Mouse (Mus musculus) right cerebral cortex, adult 18-20 months (tissue): ENCODE measurements at regions not wholly inside any gene's neighbourhood (a gene's known extent, or its start where the extent isn't known, plus 50 kb on each side); places are given as distances from the start of the nearest gene placed in this dataset.

ENCODE experiments used
- DNase-seq: peaks from one replicate; pipeline ENCODE4 v3.0.0; 2022; ENCODE audit warnings: mixed read lengths

DNA sequence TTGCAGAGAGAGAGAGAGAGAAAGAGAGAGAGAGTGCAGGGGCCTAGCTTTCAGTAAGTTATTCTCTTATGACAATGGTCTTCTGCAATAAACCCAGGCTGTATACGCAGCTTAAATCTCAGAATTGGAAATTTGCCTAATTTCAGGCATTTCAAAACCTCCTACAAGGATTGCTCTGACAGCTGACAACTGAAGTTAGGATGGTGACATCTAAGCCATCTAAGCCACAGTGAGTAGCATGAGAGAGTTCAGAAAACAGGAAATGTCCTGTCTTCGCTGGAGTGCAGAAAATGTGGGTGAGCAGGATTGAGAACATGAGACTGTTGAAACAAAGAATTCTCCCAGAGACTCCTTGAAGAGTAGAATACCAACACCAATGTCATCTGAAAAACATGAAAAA, 56.8 kb downstream of the Fam110c start:
- DNase-seq, result no peak

DNA sequence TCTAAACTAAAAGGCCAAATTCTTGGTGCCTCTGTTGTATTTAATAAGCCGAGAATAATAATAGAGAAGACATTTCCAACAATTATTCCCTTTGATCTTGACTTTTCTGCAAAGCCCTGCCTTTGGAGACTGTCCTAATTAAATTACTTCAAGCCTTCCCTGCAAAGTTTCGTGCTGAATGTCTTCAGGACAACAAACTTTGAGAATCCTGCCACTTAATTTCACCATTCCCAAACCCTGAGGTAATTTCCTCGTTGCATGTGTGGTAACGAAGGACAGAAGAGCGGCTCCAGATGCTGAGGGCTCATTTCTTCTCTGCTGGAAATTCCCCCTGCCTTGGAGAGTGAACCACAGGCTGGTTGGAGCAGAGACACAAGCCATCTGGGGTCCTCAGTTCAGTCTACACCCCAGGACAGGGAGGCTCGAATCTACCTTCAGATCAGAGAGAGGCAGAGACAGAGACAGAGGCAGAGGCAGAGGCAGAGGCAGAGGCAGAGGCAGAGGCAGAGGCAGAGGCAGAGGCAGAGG, 60.9 kb downstream of the Fam110c start:
- DNase-seq, result no peak

DNA sequence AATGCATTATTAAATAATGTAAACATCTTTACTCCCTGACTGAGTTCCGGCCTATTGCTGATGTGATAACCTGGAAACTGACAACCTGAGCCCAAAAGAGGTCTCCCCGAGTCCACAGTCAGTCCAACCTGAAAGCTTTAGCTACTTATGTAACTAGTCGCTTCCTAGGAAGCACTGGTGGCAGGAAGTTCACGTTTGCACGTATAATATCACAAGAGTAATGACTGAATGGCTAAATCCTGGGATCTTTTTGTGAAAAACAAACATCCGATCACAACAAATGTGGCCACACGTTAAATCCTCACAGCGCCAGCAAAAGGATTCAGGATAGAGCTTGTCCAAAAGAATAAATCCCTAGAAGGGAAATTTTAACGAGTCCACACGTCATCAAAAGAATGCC, 62.7 kb downstream of the Fam110c start:
- DNase-seq, result no peak

DNA sequence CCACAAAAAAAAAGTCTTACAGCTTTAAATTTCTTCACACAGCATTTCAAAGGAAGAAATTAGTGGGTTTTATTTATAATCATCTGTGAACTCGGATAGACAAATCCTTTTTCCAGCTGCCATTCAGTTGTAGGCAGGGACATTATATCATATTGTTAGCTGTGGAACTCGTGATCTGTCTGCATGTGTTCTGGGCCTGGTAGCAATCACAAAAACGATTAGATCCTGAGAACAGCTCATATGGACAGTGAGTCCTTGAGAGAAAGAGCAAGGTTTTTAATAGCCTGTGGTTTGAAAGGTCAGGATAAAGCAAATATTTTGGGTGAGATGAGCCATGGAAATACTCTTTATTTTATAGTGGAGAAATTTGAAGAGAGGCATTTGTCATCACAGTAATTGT, 63.2 kb downstream of the Fam110c start:
- DNase-seq, result no peak

DNA sequence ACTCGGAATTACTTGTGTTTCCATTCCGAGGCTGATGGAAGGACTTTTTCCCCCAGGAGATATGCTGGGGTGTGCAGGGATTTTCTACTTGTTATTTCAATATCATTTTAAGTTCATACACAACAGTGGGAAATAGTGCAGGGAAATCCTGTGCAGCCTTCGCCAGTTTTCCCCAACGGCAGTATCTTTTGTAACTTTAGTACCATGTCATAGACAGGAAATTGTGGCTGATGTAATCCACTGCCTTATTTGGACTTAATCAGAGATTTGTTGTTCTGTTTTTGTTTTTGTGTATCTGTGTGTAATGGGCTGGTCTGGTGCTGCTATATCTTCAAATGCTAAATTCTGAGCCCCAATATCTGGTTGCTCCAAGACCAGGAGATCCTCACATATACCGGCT, 63.8 kb downstream of the Fam110c start:
- DNase-seq, result no peak

DNA sequence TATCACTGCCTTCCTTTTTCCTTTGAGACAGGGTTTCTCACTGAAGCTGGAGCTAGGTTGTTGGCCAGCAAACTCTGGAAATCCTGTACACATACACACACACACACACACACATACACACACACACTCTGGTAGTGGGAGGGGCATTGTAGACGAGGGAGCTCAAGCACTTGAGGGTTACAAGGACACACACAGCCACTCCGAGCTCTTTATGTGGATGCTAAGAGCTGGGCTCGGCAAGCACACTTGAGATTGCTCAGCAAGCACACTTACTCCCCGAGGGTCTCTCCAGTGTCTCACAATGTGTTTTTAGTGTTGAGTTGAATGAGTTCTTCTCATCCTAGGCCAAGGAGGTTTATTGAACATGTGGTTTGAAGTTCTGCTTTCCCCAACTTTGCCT, 66.2 kb downstream of the Fam110c start:
- no peak for DNase-seq

DNA sequence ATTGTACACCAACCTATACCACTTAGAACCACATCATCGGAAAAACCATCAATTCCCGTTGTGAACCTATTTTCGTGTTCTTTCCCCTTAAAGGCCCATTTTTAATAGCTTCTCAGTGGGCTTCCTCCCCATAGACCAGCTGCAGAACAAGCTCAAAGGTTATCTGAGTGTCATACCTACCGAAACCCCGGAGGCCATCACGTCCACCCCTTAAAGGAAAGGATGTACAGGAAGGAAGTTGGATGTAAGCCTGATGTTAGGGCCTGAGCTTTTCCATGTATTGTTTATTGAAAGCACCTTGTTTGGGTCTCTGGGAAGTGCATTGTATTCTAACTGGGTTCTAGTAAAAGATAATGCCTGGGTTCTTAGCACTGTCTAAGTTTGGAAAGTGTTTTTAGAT, 69.6 kb downstream of the Fam110c start:
- no peak for DNase-seq

DNA sequence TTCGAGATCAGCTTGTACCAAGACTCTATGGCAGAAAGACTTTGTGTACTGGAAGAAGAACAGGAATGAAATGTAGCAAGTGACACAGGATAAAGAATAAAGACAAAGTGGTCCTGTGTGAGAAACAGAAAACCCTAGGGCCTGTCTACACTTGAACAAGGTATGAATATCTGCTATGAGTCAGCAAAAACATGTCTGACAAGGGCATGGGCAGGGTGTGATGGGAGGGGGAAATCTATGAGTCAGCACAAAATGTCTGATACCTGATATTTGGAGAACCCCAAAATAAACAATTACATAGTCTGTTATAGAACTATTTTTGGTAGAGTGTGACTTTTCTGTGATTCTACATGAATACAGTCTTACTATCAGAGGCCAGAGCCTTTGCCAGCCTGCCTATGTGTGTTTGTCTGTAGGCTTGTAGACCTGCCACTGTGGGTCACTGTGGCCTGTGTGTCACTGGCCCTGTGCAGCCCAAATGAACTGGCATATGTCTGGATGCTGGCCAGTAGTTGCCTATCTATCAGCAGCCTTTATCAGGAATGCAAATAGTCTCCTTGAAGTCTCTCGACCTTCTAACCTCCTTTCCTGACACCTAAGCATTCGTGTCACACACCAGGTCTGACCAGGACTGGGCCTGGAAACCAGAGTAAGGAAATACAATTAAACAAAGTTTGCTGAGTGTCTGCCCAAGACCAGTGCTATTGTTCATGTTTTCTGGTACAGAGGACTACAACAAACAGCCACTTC, 71.5 kb downstream of the Fam110c start:
- DNase-seq, result no peak

DNA sequence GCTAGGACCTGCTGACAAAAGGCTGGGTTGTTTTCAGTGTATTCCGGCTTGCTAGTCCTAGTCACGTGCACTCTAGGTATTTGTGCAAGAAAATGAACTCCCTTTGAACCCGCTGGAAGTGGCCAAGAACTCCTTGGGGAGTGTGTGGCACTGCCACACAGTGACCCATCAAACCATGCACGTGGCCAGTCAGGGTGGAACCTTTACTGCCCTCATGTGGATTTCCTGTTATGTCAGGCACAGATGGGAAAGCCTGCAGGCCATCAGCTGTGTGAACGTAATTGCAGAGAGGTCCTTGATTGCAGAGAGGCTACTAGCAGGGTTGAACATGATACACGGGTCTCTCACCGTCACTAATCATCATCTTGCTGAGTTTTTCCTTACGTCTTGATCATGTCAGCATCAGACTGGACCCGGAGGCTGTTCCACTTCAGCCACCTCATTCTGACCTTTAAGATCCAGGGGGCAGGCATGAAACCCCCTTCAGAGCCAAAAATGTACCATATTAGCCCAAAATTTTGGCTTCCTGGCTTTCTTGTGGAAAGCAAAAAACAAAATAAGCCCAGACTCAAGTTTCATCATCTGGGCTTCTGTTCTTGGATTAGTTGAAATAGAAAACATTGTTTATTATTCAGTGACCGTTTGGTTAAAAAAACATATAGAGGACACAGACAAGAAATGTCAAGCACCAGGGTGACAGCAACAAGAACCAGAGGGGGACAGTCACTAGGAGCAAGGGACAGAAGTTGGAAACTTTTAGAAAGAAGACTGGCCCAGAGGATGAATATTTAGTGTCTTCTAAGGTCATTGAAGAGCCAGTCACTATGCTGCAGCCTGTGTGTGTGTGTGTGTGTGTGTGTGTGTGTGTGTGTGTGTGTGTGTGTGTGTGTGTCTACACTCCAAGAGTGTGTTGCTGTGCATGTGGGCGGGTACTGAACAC, 75.0 kb downstream of the Fam110c start:
- DNase-seq, result no peak

DNA sequence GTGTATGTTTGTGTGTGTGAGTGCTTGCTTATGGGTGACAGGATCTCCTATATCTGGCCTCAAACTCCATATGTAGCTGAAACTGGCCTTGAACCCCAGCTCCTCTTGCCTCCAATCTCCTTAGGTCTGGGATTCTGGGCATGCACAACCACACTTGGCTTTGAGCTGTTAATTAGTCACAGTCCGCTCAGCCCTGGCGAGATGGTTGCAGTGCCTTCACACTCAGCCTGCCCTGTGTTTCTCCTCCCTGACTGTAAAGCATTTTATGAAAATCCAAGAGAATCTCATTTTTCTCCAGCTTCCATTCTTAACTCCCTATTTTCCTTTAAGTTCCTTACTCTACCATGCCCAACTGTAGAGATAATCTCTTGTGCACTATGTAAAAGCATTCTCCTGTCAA, 80.1 kb downstream of the Fam110c start:
- no peak for DNase-seq

DNA sequence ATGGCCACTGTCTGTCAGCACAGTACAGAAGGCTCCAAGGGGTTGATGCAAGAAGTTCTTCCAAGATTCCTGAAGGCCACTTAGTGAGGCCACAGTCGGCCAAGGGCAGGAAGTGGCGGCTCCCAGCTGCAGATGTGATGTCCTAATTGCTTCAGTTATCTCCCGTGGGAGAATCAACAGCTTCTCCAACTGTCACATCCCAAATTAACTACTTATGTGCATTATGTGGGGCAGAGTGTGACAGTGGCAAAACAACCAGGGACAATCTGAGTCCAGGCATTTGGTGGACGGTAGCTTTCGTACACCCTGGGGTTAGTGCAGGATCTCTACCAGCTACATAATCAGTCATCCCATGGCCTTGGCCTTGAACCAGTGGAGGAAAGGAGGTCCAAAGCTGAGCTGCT, 80.9 kb downstream of the Fam110c start:
- DNase-seq, result no peak

DNA sequence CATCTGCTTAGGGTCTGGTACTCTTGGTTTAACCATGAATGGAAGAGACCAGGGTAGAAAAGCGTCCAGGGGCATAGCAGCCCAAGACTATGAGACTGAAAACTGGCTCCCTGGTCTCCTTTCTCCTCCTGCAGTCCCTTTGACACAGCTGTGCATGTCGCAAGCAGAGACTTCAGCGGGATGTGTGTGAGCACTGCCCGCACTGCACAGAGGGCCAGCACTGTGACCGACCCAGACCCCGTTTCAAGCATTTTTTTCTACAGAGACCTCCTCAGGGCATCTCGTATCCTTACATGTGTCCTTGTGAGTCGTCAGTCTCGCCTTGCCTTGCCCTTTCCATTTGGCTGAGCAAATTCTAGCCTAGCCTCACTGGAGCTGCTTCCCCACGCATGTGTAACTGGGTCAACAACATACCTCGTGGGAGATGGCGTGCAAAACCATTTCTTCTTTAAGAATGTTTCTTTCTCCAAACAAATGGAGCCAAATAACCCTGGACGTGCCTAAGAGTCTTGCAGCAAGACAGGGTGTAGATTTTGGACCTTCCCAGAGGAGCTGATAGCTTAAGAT, 82.6 kb downstream of the Fam110c start:
- DNase-seq, result no peak

DNA sequence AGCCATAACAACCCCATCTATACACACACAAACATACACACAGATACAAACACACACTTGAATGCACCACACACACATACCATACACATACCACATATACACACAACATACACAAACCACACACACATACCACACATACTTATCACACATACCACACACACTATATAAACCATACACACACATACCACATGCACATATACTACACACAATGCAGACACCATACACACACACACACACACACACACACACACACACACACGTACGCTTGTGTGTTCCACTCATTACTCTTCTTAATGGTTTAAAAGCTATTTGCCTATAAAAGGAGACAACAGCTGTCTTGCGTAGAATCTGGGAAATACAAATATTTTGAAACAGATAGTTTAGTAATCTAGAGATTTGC, 83.1 kb upstream of the Gm6993 start:
- DNase-seq, result no peak

DNA sequence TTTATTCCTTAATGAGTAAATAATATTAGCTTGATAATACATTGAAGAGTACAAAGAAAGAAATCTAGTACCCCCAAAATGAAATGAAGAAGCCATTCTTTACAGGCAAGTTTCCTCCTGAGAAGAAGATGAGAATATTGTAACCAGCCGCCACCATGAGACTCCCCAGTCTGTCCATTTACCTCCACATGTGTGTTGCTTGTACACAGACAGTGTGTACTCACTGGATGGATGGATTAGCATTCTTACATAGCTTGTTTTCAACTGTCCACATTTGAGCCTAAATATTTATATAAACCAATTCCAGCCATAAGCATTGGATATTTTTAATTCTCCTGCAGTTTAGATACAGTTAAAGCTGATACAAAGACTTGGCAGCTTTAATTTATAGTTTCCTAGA, 82.7 kb upstream of the Gm6993 start:
- no peak for DNase-seq

DNA sequence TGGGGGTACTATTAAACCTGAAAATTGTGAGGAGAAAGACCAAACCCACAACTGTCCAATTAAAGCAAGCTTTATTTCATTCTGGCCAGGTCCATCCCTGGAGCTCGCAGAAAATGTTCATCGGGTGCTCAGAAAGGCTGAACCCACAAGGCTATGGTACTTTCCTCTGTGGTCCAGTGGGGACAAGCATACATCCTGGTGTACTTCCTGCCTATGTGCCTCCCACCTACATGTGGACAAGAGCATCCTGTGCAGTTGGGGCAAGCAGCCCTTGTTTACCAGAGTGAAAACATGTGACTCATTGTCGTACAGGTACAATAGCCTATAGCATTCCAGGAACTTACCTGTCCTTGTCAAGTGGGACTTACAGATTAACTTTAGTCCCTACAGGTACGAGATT, 81.7 kb upstream of the Gm6993 start:
- DNase-seq, result no peak

DNA sequence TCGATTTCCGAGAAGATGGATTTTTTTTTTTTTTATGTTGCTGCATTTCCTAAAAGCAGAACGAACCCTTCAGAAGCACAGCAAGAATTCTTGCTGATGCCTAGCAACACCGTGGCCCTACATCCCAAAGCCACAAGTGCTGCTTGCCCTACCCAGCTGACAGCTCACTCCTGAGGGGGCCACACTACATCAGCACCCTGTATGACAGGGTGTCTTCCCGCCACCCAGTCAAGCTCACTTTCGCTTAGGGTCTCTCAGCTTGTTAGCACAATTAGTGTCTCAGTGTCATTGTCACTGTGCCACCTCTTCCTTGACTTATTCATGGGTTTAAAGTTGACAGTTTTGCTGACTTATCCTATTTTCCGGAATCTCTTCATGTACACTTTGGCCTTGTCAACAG, 81.2 kb upstream of the Gm6993 start:
- no peak for DNase-seq

DNA sequence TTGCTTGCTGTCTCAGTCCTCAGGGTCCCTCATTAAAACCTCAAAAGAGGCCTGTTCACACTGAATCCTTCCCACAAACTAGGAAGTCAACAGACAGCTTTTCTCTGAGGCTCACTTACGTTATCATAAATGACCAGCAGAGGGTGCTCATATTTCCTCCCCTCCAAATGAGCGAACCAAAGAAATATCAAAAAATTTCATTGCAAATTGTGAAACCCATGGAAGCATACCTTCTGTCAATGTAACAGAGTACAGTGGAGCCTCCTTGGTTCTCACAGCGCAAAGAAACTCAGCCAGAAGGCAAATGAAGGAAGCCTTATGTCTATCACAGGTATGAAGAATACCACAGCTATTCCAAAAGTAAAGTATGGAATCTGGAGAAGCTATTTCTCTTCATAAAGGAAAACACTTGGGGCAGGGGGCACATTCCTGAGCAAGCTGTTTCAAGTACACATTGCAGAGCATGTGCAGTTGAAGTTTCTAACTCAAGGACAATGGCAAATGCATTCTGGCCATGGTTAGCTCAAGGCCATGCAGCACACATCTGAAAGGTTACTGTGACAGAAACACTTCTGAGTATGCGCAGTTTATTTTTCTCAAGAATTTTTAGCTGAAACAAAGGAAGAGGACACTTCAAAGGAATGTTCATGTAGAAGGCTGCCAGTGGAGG, 72.2 kb upstream of the Gm6993 start:
- DNase-seq, result peak; percentile 34

DNA sequence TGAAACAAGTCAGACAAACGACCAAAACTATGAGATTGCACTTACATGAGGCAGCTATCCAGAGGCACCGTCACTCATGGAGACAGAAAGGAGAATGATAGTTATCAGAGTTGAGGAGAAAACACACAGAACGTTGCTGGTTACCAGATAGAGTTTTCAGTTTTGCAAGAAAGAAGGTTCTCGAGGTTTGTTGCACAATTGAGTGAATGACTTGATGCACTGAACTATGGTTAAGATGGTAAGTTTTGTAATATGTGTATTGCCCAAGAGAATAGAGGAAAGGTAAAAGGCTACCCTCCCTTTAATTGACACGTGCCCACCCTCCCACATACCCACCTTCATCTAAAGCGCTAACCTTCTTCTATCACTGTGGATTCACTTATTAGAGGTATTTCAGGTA, 70.5 kb upstream of the Gm6993 start:
- DNase-seq, result no peak

DNA sequence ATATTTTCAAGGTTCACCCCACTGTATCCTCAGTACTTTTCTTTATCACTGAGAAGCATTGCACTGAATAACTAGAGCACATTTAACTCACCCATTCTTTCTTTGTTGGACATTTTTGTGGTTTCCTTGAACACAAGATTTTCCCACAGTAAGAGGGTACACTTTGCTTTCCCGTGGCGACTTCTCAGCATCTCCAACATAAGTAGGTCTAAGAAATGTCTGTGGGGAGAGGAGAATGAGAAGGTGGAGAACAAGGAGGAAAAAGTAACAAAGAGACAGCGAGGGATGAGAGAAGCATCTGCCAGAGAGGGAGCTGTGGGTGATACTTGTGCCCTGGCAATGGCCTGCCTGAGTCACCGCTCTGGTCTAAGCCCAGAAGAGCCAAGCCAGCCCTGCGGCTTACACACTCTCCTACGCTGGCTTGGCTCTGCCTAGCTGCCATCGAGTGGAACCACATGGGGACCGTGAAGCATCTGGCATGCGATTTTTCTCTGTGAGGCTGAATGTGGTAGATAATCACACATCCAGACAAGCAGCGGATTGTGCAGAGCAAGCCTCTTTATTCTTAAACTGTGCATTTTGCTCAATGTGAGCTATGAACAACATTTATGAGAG, 69.9 kb upstream of the Gm6993 start:
- DNase-seq, result peak; percentile 90

DNA sequence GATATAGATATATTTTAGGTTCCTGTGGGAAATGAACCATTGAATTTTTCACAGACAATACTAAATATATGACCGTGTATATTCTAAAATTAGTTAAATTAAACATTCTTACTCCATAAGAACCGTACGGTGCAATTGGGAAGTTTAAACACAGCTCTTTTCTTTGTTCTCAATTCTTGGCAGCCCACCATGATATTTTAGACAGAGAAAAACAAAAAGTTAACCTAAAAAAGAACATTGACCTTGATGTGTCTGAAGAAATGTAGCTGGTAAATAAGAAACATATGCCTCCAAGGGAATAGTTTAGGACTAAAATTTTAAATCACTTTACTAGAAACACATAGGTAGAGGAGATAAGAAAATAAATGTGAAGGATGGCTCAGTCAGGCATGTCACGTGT, 68.6 kb upstream of the Gm6993 start:
- no peak for DNase-seq

DNA sequence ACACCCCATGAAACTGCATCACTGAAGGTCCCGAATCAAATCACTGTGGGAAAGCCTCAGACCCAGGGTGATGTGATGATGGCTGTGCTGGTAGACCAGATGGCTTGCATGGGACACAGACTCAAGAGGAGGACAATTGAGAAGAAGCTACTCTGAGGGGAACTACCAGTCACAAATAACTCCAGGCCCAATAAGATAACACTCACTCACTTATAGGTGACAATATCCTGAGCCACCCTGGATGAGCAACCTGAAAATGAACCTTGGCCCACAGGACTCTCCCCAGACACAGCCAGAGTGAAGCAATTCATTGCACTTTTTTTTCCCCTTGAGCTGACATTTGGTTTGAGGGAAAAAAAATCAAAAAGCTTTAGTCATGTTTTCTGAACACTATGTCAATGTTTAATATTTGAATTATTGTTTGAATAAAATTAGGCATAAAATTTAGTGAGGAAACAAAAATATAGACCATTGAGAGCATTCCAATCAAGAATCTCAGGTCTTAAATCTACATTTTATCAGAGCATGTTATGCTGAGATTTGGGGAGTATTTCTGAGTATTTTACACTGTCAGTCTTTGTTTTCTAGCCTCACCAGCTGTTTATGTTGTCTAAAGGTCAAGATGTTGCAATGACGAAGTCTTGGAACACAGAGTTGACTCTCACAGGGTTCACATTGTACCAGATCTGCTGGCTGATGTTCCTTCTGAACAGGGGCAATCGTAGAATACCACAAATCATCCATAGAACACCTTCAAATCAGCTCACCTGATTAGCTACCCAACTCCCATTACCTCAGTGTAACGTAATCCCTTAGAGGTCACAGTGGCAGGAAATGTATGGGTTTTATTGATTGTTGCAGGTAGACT, 67.9 kb upstream of the Gm6993 start:
- no peak for DNase-seq

DNA sequence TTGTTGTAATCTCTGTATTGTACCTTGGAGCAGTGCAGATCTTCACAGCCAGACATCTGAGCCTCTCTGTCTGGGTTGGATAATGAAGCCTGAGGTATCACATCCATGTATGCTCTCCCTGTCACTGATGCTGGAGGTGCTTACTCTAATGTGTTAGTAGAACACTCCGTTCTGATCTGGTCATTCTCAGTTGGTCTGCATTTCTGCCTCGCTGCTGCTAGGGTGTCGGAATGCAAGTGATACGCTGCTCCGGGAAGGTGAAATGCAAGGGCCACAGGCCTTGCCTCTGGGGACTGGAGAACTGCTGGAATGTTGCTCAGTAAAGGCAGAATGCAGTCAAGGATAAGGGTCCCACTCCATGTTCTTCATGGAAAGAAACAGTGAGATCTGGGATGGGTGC, 67.1 kb upstream of the Gm6993 start:
- DNase-seq, result no peak
